In genomic region chr13:95891491-95891925, GRCm38 (mm10) we compare ENCODE assay signal across 8 mouse cellular contexts. TPM values are rescaled to one million over a fixed set of nuclear protein-coding genes. Genes with fewer than 3 reads are reported as not detected.
A peak's percentile ranks its signal among the peaks of the same experiment; 100 is the strongest.
DNase-seq lines count a peak whose midpoint lies in the region; ATAC-seq and TF ChIP-seq lines count a peak whose summit lies in the region.

TSS of gene Iqgap2 (minus strand) at chr13:95891922.

- TF ChIP-seq POLR2A in liver, adult 2 months (IDR thresholded peaks at IDR 0.05; ENCODE audit: extremely low read depth, insufficient read depth, low read length): peak; percentile 83
- TF ChIP-seq POLR2A in myocyte (IDR thresholded peaks at IDR 0.05; ENCODE audit: insufficient read length, low read depth): no peak

- 1% methylated on average over 47 of the region's 48 CpGs for WGBS in liver, adult 2 months
- under 1% methylated on average over 40 of the region's 48 CpGs for WGBS in forebrain, embryonic 11.5 days

- H3K9ac ChIP-seq in liver, adult 2 months (ENCODE audit: low read depth, low read length): peak within 1 kb of the TSS; percentile 96
- peak within 1 kb of the TSS; percentile 91 for H3K9ac ChIP-seq in forebrain, embryonic 11.5 days (ENCODE audit: low read length)

- peaks cover 25% of the 10 kb centered on the region for H3K79me2 ChIP-seq in liver, adult 2 months (ENCODE audit: control insufficient read depth, insufficient read depth, low read length)
- no peaks in the 10 kb centered on the region for H3K79me2 ChIP-seq in myocyte (ENCODE audit: control insufficient read depth, insufficient read depth)

- DNase-seq in liver, adult 2 months (ENCODE audit: extremely low read depth, low read depth, low spot score): no peak
- no peak for DNase-seq in liver
- no peak for DNase-seq in adrenal gland, postnatal 4 days (ENCODE audit: low spot score in 2 of 2)
- no peak for DNase-seq in forebrain, embryonic 11.5 days (ENCODE audit: low spot score)
- no peak for DNase-seq in left cerebral cortex, postnatal 14 days (ENCODE audit: low spot score in 2 of 2)
- DNase-seq in c-Kit-positive CD71-positive TER-119-positive erythroid progenitor cells, embryonic 14.5 days (ENCODE audit: low spot score): no peak
- no peak for DNase-seq in retina, postnatal 1 day

- intact Hi-C loops in left cerebral cortex, postnatal 14 days (cut with DNase I): loop anchor here (5.0 kb wide), 3 partner anchors 61 to 149 kb away; no protein-coding TSS in a partner anchor

- no peaks in the 10 kb centered on the region; the same call in 1 of the 2 replicates for H3K36me3 ChIP-seq in liver, adult 2 months (ENCODE audit: control insufficient read depth, insufficient read depth, low read length)
- no peaks in the 10 kb centered on the region for H3K36me3 ChIP-seq in forebrain, embryonic 11.5 days (ENCODE audit: control insufficient read depth, insufficient read depth, low read length)
- no peaks in the 10 kb centered on the region for H3K36me3 ChIP-seq in myocyte (ENCODE audit: control insufficient read depth, insufficient read depth)

- no peak for TF ChIP-seq CTCF in liver, adult 2 months (IDR thresholded peaks at IDR 0.05; ENCODE audit: low read depth, low read length)

- ATAC-seq in forebrain, embryonic 11.5 days (replicated peaks; ENCODE audit: low FRiP score): peak; percentile 72

- peak within 1 kb of the TSS; percentile 95 for H3K4me2 ChIP-seq in forebrain, embryonic 11.5 days (ENCODE audit: low read depth, low read length, severe bottlenecking)
- H3K4me2 ChIP-seq in myocyte (ENCODE audit: low read depth): peak within 1 kb of the TSS; percentile 66

- peak within 1 kb of the TSS; percentile 88 for H3K27ac ChIP-seq in liver, adult 2 months (replicated peaks; ENCODE audit: insufficient read depth, low read depth, low read length)
- H3K27ac ChIP-seq in forebrain, embryonic 11.5 days (ENCODE audit: low read depth, low read length): peak within 1 kb of the TSS; percentile 68

- H3K9me3 ChIP-seq in forebrain, embryonic 11.5 days (ENCODE audit: control insufficient read depth, low read length): no peaks in the 10 kb centered on the region

- peak within 1 kb of the TSS; percentile 74 for H3K4me3 ChIP-seq in liver, adult 2 months (ENCODE audit: insufficient read depth, low read depth, low read length)
- H3K4me3 ChIP-seq in forebrain, embryonic 11.5 days (ENCODE audit: low read depth, low read length): peak within 1 kb of the TSS; percentile 84
- peak within 1 kb of the TSS; percentile 6 for H3K4me3 ChIP-seq in myocyte

- no peak within 1 kb of the TSS for H3ac ChIP-seq in myocyte (ENCODE audit: control insufficient read depth, insufficient read length)

- H3K27me3 ChIP-seq in liver, adult 2 months (ENCODE audit: control insufficient read depth, insufficient read depth, low read length): no peaks in the 10 kb centered on the region
- no peaks in the 10 kb centered on the region; the same call in 1 of the 2 replicates for H3K27me3 ChIP-seq in forebrain, embryonic 11.5 days (ENCODE audit: control insufficient read depth, insufficient read depth, low read length)
- peaks cover 51% of the 10 kb centered on the region for H3K27me3 ChIP-seq in myocyte (ENCODE audit: control insufficient read depth, insufficient read depth, insufficient read length)

- H3K4me1 ChIP-seq in liver, adult 2 months (ENCODE audit: control insufficient read depth, insufficient read depth, low read length): peaks cover 30% of the 10 kb centered on the region
- peaks cover 16% of the 10 kb centered on the region for H3K4me1 ChIP-seq in forebrain, embryonic 11.5 days (replicated peaks; ENCODE audit: control insufficient read depth, insufficient read depth, low read length)

TF ChIP-seq in myocyte, 11 proteins besides CTCF, POLR2A, EP300 and RAD21:
- TF ChIP-seq POLR2AphosphoS2 (IDR thresholded peaks at IDR 0.05; ENCODE audit: insufficient read length, low read depth) (no peak), MYOD1 (IDR thresholded peaks at IDR 0.05; ENCODE audit: control insufficient read depth in 1 of 3, insufficient read length in 2 of 3, low read depth in 2 of 3) (no peak), USF1 (IDR thresholded peaks at IDR 0.05; ENCODE audit: low read depth) (no peak), SRF (IDR thresholded peaks at IDR 0.05; ENCODE audit: control insufficient read depth, insufficient read length, low read depth) (no peak), CEBPB (IDR thresholded peaks at IDR 0.05; ENCODE audit: insufficient read depth, poor library complexity, severe bottlenecking) (no peak), TCF12 (IDR thresholded peaks at IDR 0.05; ENCODE audit: insufficient read depth, poor library complexity, severe bottlenecking) (no peak), MAX (IDR thresholded peaks at IDR 0.05; ENCODE audit: low read depth) (no peak), REST (IDR thresholded peaks at IDR 0.05; ENCODE audit: insufficient read depth, insufficient read length) (no peak), MYOG (IDR thresholded peaks at IDR 0.05; ENCODE audit: control insufficient read depth in 1 of 3, insufficient read depth in 1 of 3, insufficient read length in 2 of 3, low read depth in 2 of 3) (no peak), TCF3 (IDR thresholded peaks at IDR 0.05; ENCODE audit: insufficient read length, low read depth) (no peak), E2F4 (IDR thresholded peaks at IDR 0.05; ENCODE audit: insufficient read depth) (no peak)

RNA-seq across cellular contexts. Expression of gene Iqgap2, which starts in this region (rescaled TPM):
- total RNA-seq in liver, adult 2 months (2014; rRNA removed): 156 and 189 TPM in 2 replicates
- 21.4 and 31.5 TPM in 2 replicates for polyA plus RNA-seq in liver, adult 2 months (2012; rRNA removed)
- 10 to 100 TPM; 93.7 to 97.7 TPM for total RNA-seq in adrenal gland, postnatal 4 days (2021)
- 19.8 and 20.1 TPM in 2 replicates for polyA plus RNA-seq in forebrain, embryonic 11.5 days (2014; fragmentation: Nextera tagmentation; extraction: Ambion mirVana)
- total RNA-seq in left cerebral cortex, postnatal 14 days (2021): 10 to 100 TPM; 15.9 to 17.2 TPM
- polyA plus RNA-seq in myocyte (2012; fragmentation: generic; extraction: Trizol): 0.02 TPM

Comparison
In these comparisons a context has a peak if more than half of its experiments do, and no peak if none do; other contexts are left out.
1. RNA of gene Iqgap2 (polyA plus RNA-seq): 21.4 to 31.5 TPM in liver, adult 2 months and 19.8 to 20.1 TPM in forebrain, embryonic 11.5 days; 0.02 TPM in myocyte (single experiment); every median in the first group is over 10 times any median in the second.
2. H3K4me3 ChIP-seq: peak in every context shown above with its lines; median percentile 84 in forebrain, embryonic 11.5 days; 74 in liver, adult 2 months; 6 in myocyte.